Mouse (Mus musculus) common myeloid progenitor, adult 5-6 weeks (primary cell): ENCODE measurements around the gene Ppm1n. TPM values are rescaled to one million over a fixed set of nuclear protein-coding genes. Genes with fewer than 3 reads are reported as not detected.

Experiments
- ATAC-seq: replicated peaks from 2 replicates; pipeline ENCODE4 v1.8.0; 2016; ENCODE audit warnings: low read depth, mild to moderate bottlenecking, moderate TSS enrichment, inconsistent platforms; ENCODE audit not compliant: poor library complexity, severe bottlenecking
- total RNA-seq: library from RNA; stranded (forward); fragments of 200-1000, 187-1606 nt; gene quantifications from 2 replicates; pipeline ENCODE4 v1.2.3, GENCODE M21; 2017

Ppm1n gene
- total RNA-seq, 1 experiment from 2014 or later = not detected

DNA sequence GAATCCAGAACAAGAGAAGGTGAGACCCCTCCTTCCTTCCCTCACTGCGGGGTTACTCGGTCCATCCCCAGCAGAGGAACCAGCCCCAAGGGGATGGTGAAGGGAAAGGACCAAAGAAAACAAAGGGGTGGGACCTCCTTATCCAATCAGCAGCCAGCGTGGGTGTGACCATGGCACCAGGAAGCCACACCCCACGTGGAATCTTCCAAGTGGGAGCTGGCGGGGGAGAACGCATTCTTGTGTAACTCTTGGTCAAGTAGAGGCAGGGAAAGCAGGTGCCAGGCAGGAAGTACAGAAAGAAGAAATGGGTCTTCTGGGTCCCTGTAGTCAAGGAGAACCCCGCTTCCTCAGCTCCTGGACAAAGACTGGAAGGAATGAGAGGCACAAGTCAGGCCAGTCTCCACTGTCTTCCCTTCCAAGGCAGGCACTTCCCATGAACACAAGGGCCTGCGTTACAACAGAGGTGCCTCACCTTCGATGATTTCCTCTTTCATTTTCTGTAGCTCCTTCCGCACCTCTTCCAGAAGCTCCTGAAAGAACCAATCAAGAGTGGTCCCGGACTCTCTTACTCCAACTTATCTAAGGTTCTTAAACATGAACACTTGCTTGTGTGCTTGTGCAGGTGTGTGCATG lies 22.4 kb downstream of the Ppm1n start:
- ATAC-seq = peak; percentile 95

DNA sequence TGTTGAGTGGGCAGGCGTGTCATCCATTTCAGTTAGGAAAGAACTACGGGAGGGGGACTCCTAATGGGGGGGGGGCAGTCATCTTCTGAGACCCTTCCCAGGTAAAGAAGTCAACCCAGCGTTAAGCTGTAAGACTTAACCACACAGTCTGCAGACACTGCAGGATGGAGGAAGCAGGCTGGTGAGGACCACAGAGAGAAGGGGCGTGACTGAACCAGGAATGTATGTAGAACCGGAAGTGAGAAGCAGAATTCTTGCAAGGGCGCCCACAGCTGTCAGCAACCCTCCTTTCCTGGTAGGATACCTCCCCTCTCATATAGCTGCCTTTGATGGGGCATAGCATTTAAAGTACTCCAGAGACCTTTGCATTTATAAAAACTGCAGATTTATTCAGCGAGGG lies 23.3 kb downstream of the Ppm1n start:
- peak; percentile 75 for ATAC-seq

DNA sequence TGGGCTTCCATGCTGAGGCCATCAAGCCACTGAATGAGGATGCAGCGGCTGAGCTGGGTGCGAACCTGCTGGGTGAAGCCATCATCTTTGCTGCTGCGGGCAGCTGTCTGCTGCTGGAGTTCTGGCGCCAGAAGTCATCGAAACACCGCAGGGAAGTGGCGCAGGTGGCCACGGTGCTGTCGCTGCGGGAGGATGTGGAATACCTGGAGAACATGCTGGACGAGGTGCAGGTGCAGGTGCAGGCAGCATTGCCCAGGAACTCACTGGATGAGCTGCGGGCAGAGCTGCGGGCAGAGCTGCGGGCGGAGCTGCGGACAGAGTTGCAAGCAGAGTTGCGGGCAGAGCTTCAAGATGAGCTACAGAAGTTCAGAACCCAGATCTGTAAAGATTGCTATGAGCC lies 24.5 kb downstream of the Ppm1n start:
- ATAC-seq = no peak

DNA sequence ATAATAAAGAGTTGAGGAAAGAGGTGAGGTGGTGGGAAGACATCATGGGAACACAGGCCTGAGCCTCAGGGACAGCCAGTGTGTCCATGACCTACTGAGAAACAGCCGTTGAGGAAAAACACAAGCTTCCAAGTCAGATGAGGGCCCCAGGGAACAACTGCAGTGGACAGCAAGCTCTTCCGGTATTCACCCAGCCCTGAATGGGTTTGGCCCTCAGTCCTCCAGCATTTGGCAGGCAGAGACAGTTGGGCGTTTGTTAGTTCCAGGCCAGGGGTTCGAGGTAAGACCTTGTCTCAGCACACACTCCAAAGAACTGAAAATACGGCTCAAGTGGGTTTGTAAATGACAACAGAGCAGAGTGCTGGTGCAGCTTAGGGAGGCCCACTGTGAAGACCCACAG lies 26.4 kb downstream of the Ppm1n start:
- no peak for ATAC-seq

DNA sequence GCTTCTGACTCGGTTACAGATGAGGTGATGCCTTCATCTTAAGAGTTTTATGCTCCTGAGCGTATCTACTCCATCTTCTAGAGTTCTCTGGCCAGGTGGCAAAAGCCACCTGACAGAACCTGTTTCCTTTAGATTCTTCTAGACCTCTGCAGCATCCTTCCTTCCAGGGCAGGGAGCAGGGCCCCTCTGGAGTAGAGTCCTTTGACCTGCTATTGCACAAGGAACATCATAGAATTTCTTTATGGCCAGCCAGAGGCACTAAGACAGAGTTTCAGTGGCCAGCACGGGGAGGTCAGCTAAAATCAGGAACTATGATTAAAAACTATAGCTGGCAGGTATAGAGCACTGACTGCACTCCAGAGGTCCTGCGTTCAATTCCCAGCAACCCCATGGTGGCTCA lies 27.8 kb downstream of the Ppm1n start:
- ATAC-seq = no peak

DNA sequence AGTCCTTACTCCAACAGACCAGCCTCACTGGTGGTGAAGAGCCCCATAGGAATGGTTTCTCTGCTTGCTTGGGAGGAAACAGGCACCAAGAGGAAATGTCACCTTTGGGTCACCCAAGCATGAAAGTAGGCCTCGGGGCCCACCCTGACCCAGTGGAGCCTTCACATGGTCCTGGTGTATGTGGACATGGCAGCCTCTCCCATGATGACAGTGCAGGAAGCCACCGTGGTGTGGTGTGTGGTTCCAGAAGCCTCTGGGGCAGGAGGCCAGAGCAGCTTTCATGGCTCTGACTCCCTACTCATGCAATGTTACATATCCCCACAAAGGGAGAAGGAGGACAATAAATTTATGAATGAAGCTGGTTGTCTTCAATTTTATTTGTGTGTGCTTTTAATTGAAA lies 32.4 kb downstream of the Ppm1n start:
- no peak for ATAC-seq

DNA sequence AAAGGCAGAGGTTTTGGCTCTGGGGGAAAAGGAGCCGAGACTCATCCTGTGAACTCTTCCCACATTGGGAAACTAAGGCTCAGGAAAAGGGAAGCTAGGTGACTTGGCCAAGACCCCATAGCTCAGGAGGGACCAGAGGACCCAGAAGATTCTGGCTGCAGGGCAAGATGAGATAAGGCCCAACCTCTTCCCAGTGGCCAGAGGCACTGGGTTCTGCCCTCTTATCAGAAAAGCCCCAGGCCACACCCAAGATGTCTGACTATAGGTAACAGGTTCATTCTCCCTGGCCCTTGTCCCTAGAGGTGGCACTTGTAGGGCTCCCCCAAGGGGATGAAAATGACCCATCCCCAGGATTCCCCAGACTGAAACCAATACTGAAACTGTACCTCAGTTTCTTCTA lies 33.0 kb downstream of the Ppm1n start:
- no peak for ATAC-seq

DNA sequence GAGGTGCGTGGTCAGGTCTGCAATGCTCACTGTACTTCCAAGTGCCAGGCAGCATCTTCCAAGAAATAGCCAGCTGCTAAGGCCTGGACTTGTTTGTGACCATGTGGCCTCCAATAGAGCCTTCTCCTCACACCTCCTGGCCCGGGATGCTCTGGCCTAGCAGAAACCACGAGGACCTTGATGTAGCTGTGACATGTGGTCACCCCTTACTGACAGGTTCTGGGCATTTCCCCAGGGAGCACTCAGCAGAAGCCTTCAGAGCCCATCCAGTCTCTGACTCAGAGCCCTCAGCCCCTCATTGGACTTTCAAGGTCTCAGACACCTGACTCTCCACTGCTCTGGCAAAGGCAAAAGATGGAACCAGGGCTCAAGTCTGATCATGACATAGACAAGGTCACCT lies 34.8 kb downstream of the Ppm1n start:
- ATAC-seq = no peak

DNA sequence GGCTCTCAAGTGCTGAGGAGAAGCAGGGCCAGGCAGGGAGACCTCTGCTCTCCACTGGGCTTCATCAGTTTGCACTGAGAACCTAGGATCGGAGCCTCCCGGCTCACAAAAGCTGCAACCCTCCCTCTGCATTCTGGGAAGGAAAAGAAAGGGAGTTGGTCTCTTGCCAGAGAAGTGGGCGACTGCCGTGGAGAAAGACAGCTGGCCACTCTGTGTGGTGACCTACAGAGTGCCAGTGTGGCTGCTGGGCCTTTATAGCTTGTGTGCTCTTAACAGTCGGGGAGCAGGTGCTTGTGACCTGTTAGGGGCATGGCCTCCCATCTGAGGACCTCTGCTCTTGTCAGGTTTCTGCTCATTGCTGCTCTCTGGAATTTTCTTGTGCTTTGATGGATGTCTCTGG lies 36.0 kb downstream of the Ppm1n start:
- ATAC-seq = no peak

DNA sequence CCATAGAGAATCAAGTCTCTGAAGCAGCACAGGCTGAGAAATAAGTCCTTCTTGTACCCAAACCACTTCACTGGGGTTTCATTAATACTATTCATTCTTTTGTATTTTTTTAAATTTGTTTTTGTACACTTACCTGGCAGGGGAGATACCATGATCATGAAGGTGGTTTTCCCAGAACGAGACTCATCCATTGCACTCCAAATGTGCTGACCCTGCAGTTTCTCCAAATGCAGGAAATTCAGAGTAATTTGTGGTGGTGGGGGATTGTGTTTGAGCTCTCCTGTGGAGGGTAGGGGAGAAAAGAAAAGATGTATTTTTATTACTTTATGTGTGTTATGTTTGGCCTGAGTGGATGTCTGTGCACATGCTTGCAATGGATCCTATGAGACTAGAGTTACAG lies 37.9 kb downstream of the Ppm1n start:
- ATAC-seq = no peak

DNA sequence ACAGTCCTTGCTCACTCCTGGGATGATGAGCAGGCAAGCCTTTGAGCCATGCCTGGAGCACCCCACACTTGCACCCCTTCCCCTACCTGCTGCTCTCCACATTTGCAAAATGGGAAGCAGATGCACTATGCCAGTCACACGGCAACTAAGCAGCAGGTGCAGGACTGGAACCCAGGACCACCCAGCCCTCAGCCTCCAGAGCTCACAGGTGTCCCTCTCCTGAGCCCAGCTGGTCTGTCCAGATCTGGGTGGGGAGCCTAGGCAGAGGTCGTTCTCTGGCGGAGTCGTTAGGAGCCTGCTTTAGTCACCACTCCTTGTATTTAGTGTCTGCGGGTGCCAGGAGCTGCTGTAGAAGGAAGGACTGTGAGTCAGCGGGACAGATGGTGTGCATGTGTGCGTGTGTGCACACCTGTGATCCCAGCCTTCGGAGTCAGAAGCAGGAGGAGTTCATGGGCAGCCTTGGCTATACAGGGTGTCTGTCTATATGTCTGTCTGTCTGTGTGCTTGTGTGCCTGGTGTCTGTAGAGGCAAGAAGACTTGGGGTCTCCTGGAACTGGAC lies 38.9 kb downstream of the Ppm1n start:
- no peak for ATAC-seq

DNA sequence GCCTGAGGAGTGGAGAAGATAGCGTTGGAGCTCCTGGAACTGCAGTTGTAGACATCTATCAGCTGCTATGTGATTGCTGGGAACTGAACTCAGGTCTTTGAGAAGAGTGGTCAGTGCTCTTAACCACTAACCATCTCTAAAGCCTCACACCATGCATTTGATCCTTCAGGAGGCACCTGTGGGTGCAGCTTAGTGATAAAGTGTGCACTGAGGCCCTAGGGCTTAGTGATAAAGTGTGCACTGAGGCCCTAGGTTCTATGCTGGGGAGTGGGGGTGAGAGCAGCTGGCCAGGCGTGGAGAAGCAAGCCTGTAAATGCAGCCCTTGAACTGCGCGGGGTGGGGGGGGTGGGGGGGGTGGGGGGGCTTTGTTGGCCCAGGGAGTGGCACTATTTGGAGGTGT lies 39.9 kb downstream of the Ppm1n start:
- ATAC-seq = no peak

DNA sequence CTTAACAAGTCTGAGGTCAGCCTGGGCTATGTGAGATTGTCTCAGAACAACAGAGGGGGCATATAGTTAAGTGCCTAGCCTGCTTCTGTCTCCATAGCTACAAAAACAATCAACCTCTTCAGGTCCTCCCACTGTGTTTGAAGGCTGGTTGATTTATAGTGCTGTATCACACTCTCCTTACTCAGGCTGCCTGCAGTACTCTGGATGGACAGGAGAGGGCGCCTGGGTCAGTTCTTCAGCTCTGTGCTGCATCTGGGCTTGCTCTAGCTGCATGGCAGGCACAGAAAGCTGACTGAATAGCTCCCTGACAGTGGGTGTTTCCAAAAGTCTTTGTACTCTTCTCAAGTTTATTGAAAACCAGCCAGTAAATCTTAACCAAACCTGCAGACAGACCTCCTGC lies 40.4 kb downstream of the Ppm1n start:
- peak; percentile 86 for ATAC-seq

DNA sequence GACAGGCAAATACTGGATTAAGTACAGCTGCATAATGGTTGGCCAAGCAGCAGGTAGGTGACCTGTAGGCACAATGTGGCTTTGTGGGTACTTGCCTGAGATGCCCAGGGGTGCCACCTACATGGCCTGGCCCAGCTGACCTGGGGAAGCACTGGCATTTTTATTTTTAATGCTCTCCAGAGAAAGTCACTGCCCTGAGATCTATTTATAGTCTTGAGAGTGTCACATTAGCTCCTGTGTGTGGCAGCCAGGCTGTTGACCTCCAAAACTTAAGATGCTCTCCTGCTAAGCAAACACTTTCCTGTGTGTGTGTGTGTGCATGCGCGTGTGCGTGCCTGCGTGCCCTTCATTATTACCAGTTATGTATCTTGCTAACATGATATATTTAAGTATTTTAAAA lies 41.5 kb downstream of the Ppm1n start:
- no peak for ATAC-seq

DNA sequence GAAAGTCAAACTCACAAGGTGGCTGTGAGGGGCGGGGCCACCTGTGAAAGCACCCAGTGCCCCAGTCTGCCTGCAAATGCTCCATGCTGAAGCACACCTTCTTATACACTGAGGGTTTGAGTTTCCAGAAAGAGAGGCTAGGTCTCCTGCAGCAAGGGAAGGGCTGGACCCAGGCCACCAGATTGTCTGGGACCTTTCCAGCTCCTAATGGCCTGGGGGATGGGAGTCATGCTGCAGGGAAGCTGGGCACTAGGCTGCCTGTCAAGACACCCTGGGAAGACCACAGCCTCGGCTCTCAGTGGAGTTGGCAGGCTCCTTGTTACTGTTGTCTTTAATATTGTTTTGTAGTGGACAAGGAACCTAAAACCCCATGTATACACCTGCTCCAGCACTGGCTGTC lies 43.5 kb downstream of the Ppm1n start:
- ATAC-seq = no peak

DNA sequence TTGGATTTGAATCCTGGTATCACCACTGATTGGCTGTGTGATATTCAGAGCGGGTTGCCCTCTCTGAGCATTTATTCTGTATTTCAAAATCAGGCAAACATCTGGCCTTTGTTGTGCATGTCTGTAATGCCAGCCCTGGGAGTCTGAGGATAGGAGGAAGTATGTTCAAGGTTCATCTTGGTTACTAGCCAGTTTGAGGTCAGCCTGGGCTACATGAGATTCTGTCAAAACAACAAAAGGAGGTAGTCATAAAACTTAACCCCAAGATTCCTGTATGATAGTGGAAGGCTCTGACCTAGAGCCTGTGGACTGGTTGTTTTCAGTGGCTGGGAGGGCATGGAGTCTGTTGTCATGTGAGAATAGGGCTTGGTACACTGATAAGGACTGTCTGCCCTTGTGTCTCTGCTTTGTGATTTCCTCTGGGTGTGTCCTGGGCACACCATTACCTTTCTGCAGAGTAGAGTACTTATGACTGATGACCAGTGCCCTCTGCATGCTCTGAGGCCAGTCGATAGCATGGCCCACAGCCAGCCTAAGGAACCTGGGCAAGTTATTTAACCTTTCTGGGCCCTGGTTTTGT lies 44.7 kb downstream of the Ppm1n start:
- ATAC-seq = peak; percentile 27

DNA sequence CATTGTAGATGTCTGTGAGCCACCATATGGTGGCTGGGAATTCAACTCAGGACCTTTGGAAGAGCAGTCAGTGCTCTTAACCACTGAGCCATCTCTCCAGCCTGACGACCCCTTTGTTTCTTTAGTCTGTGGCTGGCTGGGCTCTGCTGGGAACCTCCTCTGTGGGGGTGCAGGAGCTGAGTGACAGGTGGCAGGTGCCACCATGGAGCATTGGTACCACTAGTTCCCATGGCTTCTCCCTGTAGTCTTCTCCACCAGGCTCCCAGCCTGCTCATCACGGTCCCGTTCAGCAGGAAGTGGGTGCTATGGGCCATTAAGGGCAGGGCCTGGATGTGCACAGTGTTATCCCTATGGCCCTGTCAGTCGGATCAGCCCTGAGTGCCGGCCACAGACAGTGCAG lies 45.2 kb downstream of the Ppm1n start:
- ATAC-seq = peak; percentile 16

DNA sequence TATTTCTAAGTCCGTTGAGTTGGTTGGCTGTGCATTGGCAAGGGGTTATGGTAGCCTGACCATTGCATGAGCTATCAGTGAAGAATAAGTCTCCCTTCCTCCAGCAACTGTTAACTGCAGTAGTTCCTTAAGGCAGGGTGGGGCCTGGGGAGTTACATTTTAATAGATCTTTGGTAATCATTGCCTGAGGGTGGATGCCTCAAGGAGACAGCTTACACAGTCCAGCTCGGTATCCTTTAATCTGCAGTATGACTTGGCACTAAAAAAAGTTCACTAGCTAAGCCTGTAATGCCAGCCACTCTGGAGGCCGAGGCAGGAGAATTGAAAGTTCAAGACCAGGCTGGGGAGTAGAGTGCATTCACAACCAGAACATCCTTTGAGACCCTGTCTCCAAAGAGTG lies 48.0 kb downstream of the Ppm1n start:
- no peak for ATAC-seq

DNA sequence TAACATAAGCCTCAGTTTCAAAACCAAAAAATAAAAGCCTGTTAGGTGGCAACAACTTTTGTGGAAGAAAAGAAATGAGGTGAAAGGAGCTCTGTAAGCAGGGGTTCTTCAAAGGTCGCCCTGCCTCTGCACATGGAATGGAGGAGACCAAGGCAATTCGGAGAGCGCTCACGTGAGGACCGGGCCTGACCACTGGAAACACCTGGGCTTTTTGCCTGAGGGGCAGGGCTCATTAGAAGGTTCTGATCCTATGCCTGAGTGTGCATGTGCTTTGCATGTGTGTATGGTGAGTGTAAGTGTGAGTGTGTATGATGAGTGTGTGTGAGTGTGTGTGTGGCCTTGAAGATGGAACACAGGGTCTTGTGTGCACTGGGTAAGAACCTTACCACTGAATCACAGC lies 49.0 kb downstream of the Ppm1n start:
- ATAC-seq = no peak

DNA sequence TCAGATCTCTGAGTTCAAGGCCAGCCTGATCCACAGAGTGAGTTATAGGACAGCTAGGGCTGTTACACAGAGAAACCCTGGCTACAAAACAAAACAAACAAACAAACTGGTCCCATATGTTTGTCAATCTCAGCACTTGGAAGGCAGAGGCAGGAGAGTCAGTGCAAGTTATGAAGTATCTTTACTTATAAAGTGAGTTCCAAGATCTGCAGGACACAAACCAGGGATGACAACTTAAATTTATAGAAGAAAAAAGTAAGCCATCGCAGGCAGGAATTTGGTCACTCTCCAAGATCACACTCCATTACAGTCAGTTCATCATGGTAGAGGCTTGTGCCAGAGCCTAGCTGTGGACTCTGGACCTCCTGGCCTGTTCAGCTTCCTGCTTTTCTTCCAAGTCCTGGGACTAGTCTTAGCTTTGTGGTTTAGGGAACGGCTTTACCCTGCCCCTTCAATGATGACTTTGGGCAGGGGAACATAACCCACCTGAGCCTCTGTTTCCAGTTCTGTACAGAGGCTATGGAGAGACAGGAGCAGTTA lies 49.8 kb downstream of the Ppm1n start:
- ATAC-seq = no peak

DNA sequence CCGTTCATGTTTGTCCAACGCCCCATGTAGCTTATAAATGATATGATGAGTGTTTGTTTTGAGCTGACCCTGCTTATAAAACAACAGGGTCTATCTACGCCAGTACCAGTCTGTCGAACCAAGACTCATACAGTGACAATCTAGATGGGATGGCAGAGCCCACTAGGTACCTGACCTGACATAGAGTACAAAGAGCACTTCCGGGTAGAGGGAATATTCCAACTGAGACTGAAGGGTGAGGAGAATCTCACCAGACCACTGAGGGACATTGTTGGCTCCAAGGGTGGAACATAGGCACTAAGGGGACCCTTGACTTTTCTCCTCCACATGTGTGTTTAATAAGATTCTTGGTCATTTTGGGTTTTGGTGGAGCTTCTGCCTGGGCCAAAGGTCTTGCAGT lies 50.5 kb downstream of the Ppm1n start:
- no peak for ATAC-seq

DNA sequence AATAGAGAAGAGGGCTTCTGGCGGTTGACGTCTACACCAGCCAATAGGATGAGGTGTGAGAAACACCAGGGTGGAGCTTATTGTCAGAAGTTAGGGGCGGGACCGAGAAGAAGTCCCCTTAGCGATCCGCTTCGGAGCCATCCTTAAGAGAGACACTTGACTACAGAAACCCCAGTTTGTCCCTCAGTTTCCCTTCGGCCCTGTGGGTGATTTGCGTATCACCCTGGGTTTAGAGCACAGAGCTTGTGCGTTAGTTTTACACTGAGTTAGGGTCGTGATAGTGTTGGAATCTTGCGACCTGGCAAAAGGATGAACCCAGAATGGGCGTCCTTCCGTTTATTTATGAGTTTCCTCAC lies 51.1 kb downstream of the Ppm1n start:
- no peak for ATAC-seq
